Mouse (Mus musculus): ENCODE results near the gene Ankzf1.

DNA sequence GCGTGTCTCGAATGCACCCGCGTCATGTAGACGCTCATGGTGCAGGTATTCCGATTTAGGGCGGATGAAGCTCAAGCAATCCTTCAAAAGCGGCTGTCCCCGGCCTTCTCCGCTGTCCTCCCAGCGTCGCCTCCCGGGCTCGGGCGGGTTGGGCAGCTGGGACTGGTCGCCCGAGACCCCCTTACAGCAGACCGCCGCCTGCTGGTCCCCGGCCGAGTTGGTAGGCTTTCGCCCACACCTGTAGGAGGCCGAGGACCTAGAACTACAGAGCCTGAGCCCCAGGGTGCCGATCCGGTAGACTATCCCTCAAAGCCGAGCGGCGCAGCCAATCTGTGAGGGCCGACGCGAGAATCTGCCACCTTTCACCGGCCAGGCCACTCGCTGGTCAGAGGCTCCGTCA lies 27.6 kb downstream of the Ankzf1 start, which contains the start of gene Tuba4a:
- no peak for TF ChIP-seq CTCF (IDR thresholded peaks at IDR 0.05; ENCODE audit: low read depth, low read length)
- no peak for TF ChIP-seq POLR2A (IDR thresholded peaks at IDR 0.05; ENCODE audit: extremely low read depth, insufficient read depth, low read length)

Data from liver, adult 2 months (tissue).